Mouse (Mus musculus) testis, postnatal 14 days (tissue): ENCODE data around the gene Otud7a.
"Not testable (repeated sequence)": the region's sequence is repeated elsewhere in the genome, so short reads cannot be mapped to it uniquely, and the experiment has no call there.

Experiments used
- DNase-seq: peaks from one replicate; pipeline ENCODE4 v3.0.0; 2021; ENCODE audit warnings: low spot score

Gene Otud7a

GRCm38 (mm10) chr7:63558918-63559317, 114.4 kb downstream of the Otud7a start:
- DNase-seq: no peak

- no peak for DNase-seq
These were observed 115.1 kb downstream of the Otud7a start for GRCm38 (mm10) chr7:63559679-63560078.

GRCm38 (mm10) chr7:63583310-63583709, 138.8 kb downstream of the Otud7a start:
- DNase-seq: no peak

- DNase-seq: no peak
These were observed 141.8 kb downstream of the Otud7a start for GRCm38 (mm10) chr7:63586184-63586870.

GRCm38 (mm10) chr7:63590305-63590704, 145.8 kb downstream of the Otud7a start:
- no peak for DNase-seq

GRCm38 (mm10) chr7:63591322-63591721, 146.8 kb downstream of the Otud7a start:
- DNase-seq: no peak

- no peak for DNase-seq
These were observed 147.5 kb downstream of the Otud7a start for GRCm38 (mm10) chr7:63592061-63592460.

- no peak for DNase-seq
These were observed 160.3 kb downstream of the Otud7a start for GRCm38 (mm10) chr7:63604827-63605226.

GRCm38 (mm10) chr7:63617018-63617417, 172.5 kb downstream of the Otud7a start:
- DNase-seq: no peak

GRCm38 (mm10) chr7:63620776-63621340, 176.3 kb downstream of the Otud7a start:
- no peak for DNase-seq

GRCm38 (mm10) chr7:63637651-63638050, 193.1 kb downstream of the Otud7a start:
- no peak for DNase-seq

GRCm38 (mm10) chr7:63644002-63644401, 199.5 kb downstream of the Otud7a start:
- no peak for DNase-seq

- no peak for DNase-seq
These were observed 202.6 kb downstream of the Otud7a start for GRCm38 (mm10) chr7:63647136-63647535.

GRCm38 (mm10) chr7:63660261-63660660, 215.7 kb downstream of the Otud7a start:
- DNase-seq: no peak

- no peak for DNase-seq
These were observed 218.2 kb downstream of the Otud7a start for GRCm38 (mm10) chr7:63662757-63663156.

- DNase-seq: no peak
These were observed 220.9 kb downstream of the Otud7a start for GRCm38 (mm10) chr7:63665496-63665895.

GRCm38 (mm10) chr7:63667986-63668741, 223.6 kb downstream of the Otud7a start:
- DNase-seq: no peak

- DNase-seq: no peak
These were observed 224.4 kb downstream of the Otud7a start for GRCm38 (mm10) chr7:63668951-63669350.

- DNase-seq: not testable (repeated sequence)
These were observed 226.4 kb downstream of the Otud7a start for GRCm38 (mm10) chr7:63670911-63671310.

GRCm38 (mm10) chr7:63671904-63672303, 227.4 kb downstream of the Otud7a start:
- peak; percentile 21 for DNase-seq

- DNase-seq: no peak
These were observed 232.1 kb downstream of the Otud7a start for GRCm38 (mm10) chr7:63676631-63677030.

- no peak for DNase-seq
These were observed 232.6 kb downstream of the Otud7a start for GRCm38 (mm10) chr7:63677149-63677548.

- DNase-seq: no peak
These were observed 242.5 kb downstream of the Otud7a start for GRCm38 (mm10) chr7:63687056-63687455.
